Mouse (Mus musculus): ENCODE data around the gene Eipr1. TPM values are rescaled to one million over a fixed set of nuclear protein-coding genes. Genes with fewer than 3 reads are reported as not detected.
A peak's percentile ranks its signal among the peaks of the same experiment; 100 is the strongest.

Eipr1 gene
- polyA plus RNA-seq, 1 experiment = 28.5 TPM

DNA sequence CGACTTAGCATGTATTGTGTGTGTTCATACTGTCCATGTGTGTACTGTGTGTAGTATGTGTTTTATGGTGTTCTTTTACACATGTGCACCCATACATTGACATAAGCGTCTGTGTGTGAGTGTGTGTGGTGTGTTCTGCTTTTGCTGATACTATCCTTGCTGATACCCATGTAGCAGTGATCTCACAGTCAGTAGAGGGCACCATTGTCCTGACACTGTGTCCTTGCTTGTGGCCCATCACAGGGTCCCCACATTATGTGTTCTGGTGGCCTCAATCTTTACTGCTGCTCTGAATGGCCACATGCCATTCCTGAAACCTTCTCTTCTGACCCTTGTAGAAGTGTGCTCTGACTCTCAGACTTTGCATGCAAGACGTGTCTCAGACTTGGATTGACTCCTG, 22.2 kb downstream of the Eipr1 start:
- DNase-seq (ENCODE audit: low read depth in 1 of 2, low spot score in 2 of 2) = no peak
- Histone ChIP-seq H3K27ac (ENCODE audit: insufficient read depth, low read length) (no peak overlapping the region), H3K27me3 (ENCODE audit: control insufficient read depth, insufficient read depth, low read length) (no peaks in the 10 kb centered on the region), H3K36me3 (ENCODE audit: control insufficient read depth, insufficient read depth, low read length) (peaks cover 2% of the 10 kb centered on the region; the same call in 1 of the 2 replicates), H3K4me1 (ENCODE audit: control insufficient read depth, insufficient read depth, insufficient read length) (no peaks in the 10 kb centered on the region), H3K4me3 (ENCODE audit: extremely low read depth, insufficient read depth, insufficient read length) (no peak overlapping the region)
- no peak for TF ChIP-seq CTCF (IDR thresholded peaks at IDR 0.05; ENCODE audit: extremely low read depth, insufficient read depth, insufficient read length, insufficient replicate concordance)
- no peak for TF ChIP-seq POLR2A (IDR thresholded peaks at IDR 0.05; ENCODE audit: low read depth, low read length)
- 89% methylated on average over 3 of the region's 3 CpGs for WGBS

DNA sequence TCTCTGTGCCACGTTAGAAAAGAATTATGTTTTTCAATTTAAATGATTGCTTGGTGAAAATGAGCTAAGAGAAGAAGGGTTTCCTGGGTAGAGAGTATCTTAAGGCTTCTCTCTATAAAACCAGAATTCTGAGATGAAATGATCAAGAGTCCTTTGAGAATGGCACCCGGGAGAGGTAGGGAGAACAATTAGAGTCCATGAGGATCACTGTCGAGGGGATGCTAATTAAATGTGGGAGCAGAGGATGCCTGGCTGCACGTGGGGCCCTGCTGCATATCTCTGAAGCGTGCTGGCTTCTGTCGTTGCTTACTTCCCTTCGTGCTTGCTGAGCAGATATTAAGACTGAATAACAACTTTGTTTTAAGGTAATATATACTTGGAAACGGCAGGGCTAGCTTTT, 23.5 kb downstream of the Eipr1 start:
- Histone ChIP-seq H3K27me3 (ENCODE audit: control insufficient read depth, insufficient read depth, low read length) (no peaks in the 10 kb centered on the region), H3K4me1 (ENCODE audit: control insufficient read depth, insufficient read depth, insufficient read length) (no peaks in the 10 kb centered on the region), H3K27ac (ENCODE audit: insufficient read depth, low read length) (no peak overlapping the region), H3K4me3 (ENCODE audit: extremely low read depth, insufficient read depth, insufficient read length) (no peak overlapping the region), H3K36me3 (ENCODE audit: control insufficient read depth, insufficient read depth, low read length) (peaks cover 2% of the 10 kb centered on the region; the same call in 1 of the 2 replicates)
- WGBS = 85% methylated on average over 8 of the region's 8 CpGs
- TF ChIP-seq CTCF (IDR thresholded peaks at IDR 0.05; ENCODE audit: extremely low read depth, insufficient read depth, insufficient read length, insufficient replicate concordance) (no peak), POLR2A (IDR thresholded peaks at IDR 0.05; ENCODE audit: low read depth, low read length) (no peak)
- no peak for DNase-seq (ENCODE audit: low read depth in 1 of 2, low spot score in 2 of 2)

DNA sequence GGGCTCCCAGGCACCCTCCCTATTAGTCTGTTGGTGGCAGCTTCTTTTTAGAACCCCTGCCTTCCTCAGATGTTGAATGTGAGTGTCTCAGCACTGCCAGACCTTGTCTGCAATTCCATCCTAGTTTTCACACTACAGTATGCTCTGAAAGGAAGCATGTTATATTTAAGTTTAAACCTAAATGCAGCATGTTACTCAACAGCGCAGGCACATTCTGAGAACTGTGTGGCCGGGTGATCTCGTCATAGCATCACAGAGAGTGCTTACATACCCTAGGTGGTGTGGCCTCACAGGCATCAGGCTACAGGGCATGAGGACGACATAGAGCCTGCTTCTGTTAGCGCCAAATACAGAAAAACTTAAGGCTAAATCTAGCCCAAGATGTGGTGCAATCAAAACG, 24.0 kb downstream of the Eipr1 start:
- WGBS = 93% methylated on average over 6 of the region's 6 CpGs
- no peaks in the 10 kb centered on the region for H3K27me3 ChIP-seq (ENCODE audit: control insufficient read depth, insufficient read depth, low read length)
- H3K36me3 ChIP-seq (ENCODE audit: control insufficient read depth, insufficient read depth, low read length) = peaks cover 2% of the 10 kb centered on the region; the same call in 1 of the 2 replicates
- TF ChIP-seq CTCF (IDR thresholded peaks at IDR 0.05; ENCODE audit: extremely low read depth, insufficient read depth, insufficient read length, insufficient replicate concordance) (no peak), POLR2A (IDR thresholded peaks at IDR 0.05; ENCODE audit: low read depth, low read length) (no peak)
- H3K4me3 ChIP-seq (ENCODE audit: extremely low read depth, insufficient read depth, insufficient read length) = no peak overlapping the region
- no peaks in the 10 kb centered on the region for H3K4me1 ChIP-seq (ENCODE audit: control insufficient read depth, insufficient read depth, insufficient read length)
- DNase-seq (ENCODE audit: low read depth in 1 of 2, low spot score in 2 of 2) = no peak
- H3K27ac ChIP-seq (ENCODE audit: insufficient read depth, low read length) = no peak overlapping the region

DNA sequence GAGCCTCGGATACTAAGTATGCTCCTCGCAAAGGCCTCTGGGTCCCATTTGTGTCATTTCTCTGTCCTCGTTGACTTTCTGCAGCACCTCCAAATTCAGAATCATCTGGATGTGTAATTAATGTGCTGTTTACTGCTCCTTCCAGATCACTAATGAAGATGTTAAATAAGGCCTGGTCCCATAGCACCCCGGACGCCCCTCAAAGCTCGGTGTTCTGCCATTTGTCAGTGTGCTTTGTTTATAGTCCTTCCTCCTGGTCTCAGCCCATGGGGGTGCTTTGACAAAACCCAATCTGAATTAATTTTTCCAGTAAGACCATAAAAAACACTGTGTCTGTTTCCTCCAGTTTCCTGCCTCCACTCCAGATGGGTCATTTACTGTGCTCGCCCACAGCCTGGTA, 28.6 kb downstream of the Eipr1 start:
- no peaks in the 10 kb centered on the region for H3K4me1 ChIP-seq (ENCODE audit: control insufficient read depth, insufficient read depth, insufficient read length)
- no peaks in the 10 kb centered on the region for H3K36me3 ChIP-seq (ENCODE audit: control insufficient read depth, insufficient read depth, low read length)
- DNase-seq (ENCODE audit: low read depth in 1 of 2, low spot score in 2 of 2) = no peak
- no peak overlapping the region for H3K27ac ChIP-seq (ENCODE audit: insufficient read depth, low read length)
- no peak overlapping the region for H3K4me3 ChIP-seq (ENCODE audit: extremely low read depth, insufficient read depth, insufficient read length)
- H3K27me3 ChIP-seq (ENCODE audit: control insufficient read depth, insufficient read depth, low read length) = no peaks in the 10 kb centered on the region
- TF ChIP-seq POLR2A (IDR thresholded peaks at IDR 0.05; ENCODE audit: low read depth, low read length) = no peak
- no peak for TF ChIP-seq CTCF (IDR thresholded peaks at IDR 0.05; ENCODE audit: extremely low read depth, insufficient read depth, insufficient read length, insufficient replicate concordance)
- 93% methylated on average over 7 of the region's 7 CpGs for WGBS

DNA sequence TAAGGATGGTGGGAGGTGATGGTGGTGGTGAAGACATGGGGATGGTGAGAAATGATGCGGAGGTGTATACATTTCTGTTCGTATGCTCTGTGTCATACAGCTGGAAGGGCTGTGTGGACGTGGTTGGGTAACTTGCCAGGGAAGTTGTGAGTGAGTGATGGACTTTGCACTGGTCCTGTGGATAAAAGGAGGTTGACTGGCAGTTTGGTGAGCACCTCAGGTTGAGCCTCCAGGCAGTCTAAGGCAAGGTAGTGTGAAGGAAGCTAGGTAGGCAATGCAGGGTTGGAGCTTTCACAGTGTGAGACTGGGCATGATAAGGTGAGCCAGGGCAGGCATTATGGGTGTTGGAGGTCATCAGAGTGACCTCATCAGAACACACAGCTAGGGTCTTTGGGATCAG, 31.0 kb downstream of the Eipr1 start:
- Histone ChIP-seq H3K36me3 (ENCODE audit: control insufficient read depth, insufficient read depth, low read length) (no peaks in the 10 kb centered on the region), H3K27me3 (ENCODE audit: control insufficient read depth, insufficient read depth, low read length) (no peaks in the 10 kb centered on the region), H3K4me3 (ENCODE audit: extremely low read depth, insufficient read depth, insufficient read length) (no peak overlapping the region), H3K4me1 (ENCODE audit: control insufficient read depth, insufficient read depth, insufficient read length) (no peaks in the 10 kb centered on the region), H3K27ac (ENCODE audit: insufficient read depth, low read length) (no peak overlapping the region)
- TF ChIP-seq POLR2A (IDR thresholded peaks at IDR 0.05; ENCODE audit: low read depth, low read length) = no peak
- TF ChIP-seq CTCF (IDR thresholded peaks at IDR 0.05; ENCODE audit: extremely low read depth, insufficient read depth, insufficient read length, insufficient replicate concordance) = no peak
- WGBS = 97% methylated on average over 3 of the region's 3 CpGs
- no peak for DNase-seq (ENCODE audit: low read depth in 1 of 2, low spot score in 2 of 2)

DNA sequence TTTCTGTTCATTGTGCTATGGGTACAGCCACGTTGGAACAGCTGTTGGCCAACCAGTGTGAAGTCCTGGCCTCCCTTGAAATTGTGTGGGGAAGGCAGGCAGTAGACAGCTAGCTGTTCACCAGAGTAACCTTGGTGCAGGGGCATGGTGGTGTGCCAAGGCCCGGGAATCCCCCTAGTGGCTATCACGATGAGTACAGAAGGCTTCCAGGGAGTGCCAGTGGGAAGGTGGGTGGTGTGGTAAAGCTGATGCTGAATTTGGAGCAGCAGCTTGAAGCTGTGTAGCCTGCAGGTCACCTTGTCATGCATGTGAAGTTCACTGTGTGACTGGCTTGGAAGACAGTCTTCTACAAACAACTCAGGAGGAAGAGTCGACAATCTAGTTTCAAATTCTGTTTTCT, 32.8 kb downstream of the Eipr1 start:
- Histone ChIP-seq H3K27ac (ENCODE audit: insufficient read depth, low read length) (no peak overlapping the region), H3K27me3 (ENCODE audit: control insufficient read depth, insufficient read depth, low read length) (no peaks in the 10 kb centered on the region), H3K4me1 (ENCODE audit: control insufficient read depth, insufficient read depth, insufficient read length) (no peaks in the 10 kb centered on the region), H3K36me3 (ENCODE audit: control insufficient read depth, insufficient read depth, low read length) (no peaks in the 10 kb centered on the region), H3K4me3 (ENCODE audit: extremely low read depth, insufficient read depth, insufficient read length) (no peak overlapping the region)
- WGBS = 31% methylated on average over 4 of the region's 4 CpGs
- peak in 1 of 2 experiments; percentile 10 for DNase-seq (ENCODE audit: low read depth in 1 of 2, low spot score in 2 of 2)
- TF ChIP-seq CTCF (IDR thresholded peaks at IDR 0.05; ENCODE audit: extremely low read depth, insufficient read depth, insufficient read length, insufficient replicate concordance) = no peak
- no peak for TF ChIP-seq POLR2A (IDR thresholded peaks at IDR 0.05; ENCODE audit: low read depth, low read length)

DNA sequence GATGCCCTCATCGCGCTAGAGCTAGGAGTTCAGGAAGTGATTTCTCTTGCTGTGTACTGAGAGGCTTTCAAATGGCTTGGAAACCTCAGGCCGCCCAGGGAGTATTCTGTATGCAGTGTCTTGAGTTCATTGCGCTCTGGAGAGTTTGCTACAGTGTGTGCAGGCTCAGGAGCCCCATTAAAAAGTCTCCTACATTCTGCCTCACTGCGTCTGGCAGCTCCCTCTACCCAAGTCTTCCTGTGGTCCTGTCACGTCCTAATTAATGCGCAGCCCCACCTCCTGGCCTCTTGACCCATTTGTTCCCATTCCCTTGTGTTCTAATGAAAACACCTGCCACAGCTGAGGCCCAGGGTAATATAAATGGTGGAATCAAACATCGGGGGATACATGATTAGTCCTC, 33.3 kb downstream of the Eipr1 start:
- WGBS = 92% methylated on average over 8 of the region's 8 CpGs
- TF ChIP-seq CTCF (IDR thresholded peaks at IDR 0.05; ENCODE audit: extremely low read depth, insufficient read depth, insufficient read length, insufficient replicate concordance) (no peak), POLR2A (IDR thresholded peaks at IDR 0.05; ENCODE audit: low read depth, low read length) (no peak)
- Histone ChIP-seq H3K4me3 (ENCODE audit: extremely low read depth, insufficient read depth, insufficient read length) (no peak overlapping the region), H3K27me3 (ENCODE audit: control insufficient read depth, insufficient read depth, low read length) (no peaks in the 10 kb centered on the region), H3K27ac (ENCODE audit: insufficient read depth, low read length) (no peak overlapping the region), H3K4me1 (ENCODE audit: control insufficient read depth, insufficient read depth, insufficient read length) (no peaks in the 10 kb centered on the region), H3K36me3 (ENCODE audit: control insufficient read depth, insufficient read depth, low read length) (no peaks in the 10 kb centered on the region)
- no peak for DNase-seq (ENCODE audit: low read depth in 1 of 2, low spot score in 2 of 2)
